Mouse (Mus musculus) intestine, embryonic 16.5 days (tissue): ENCODE results near the gene Anxa1. TPM values are rescaled to one million over a fixed set of nuclear protein-coding genes. Genes with fewer than 3 reads are reported as not detected.

Source experiments
- ATAC-seq: fragments of 200-750 bp; cut with Nextera tagmentation; 2 replicates; pipeline ENCODE4 v1.8.0; 2017; ENCODE audit warnings: moderate TSS enrichment, moderate library complexity
- H3K27ac ChIP-seq: fragments of 300-500 bp; sonication (generic); 2 replicates; pipeline ENCODE4 v1.5.1; 2014; ENCODE audit warnings: mild to moderate bottlenecking, low read length
- H3K27me3 ChIP-seq: fragments of 300-500 bp; sonication (generic); replicated peaks from 2 replicates; pipeline ENCODE4 v1.6.1; 2014; ENCODE audit warnings: low read length, control low read depth, mixed read lengths; ENCODE audit not compliant: control insufficient read depth, insufficient read depth
- H3K36me3 ChIP-seq: fragments of 300-500 bp; sonication (generic); 2 replicates; pipeline ENCODE4 v1.6.1; 2014; ENCODE audit warnings: low read length, control low read depth; ENCODE audit not compliant: control insufficient read depth, insufficient read depth
- H3K4me1 ChIP-seq: fragments of 300-500 bp; sonication (generic); 2 replicates; pipeline ENCODE4 v1.6.1; 2014; ENCODE audit warnings: low read length, control low read depth, mixed read lengths; ENCODE audit not compliant: control insufficient read depth, insufficient read depth
- H3K4me2 ChIP-seq: fragments of 300-500 bp; sonication (generic); 2 replicates; pipeline ENCODE4 v1.6.1; 2014; ENCODE audit warnings: low read depth, low read length, control low read depth
- H3K4me3 ChIP-seq: fragments of 300-500 bp; sonication (generic); 2 replicates; pipeline ENCODE4 v1.5.1; 2014; ENCODE audit warnings: mild to moderate bottlenecking, low read length
- H3K9ac ChIP-seq: fragments of 300-500 bp; sonication (generic); 2 replicates; pipeline ENCODE4 v1.6.1; 2014; ENCODE audit warnings: low read depth, low read length
- H3K9me3 ChIP-seq: fragments of 300-500 bp; sonication (generic); 2 replicates; pipeline ENCODE4 v1.6.1; 2016; ENCODE audit warnings: low read length, control low read depth; ENCODE audit not compliant: control insufficient read depth
- WGBS: fragments of 180-500 bp; shearing (Covaris S2); extraction: QIAGEN DNeasy Blood & Tissue Kit; methylation state at CpG from one replicate; pipeline ENCODE4 v1.1.7; 2014; 5-methylcytosine and 5-hydroxymethylcytosine counted together
- polyA plus RNA-seq: library from polyadenylated mRNA; unstranded; fragments of >200 nt; fragmentation: Nextera tagmentation; extraction: Ambion mirVana; gene quantifications from 2 replicates; pipeline ENCODE4 v1.2.1, GENCODE M21; 2015

Anxa1 gene
- polyA plus RNA-seq, 1 experiment from 2014 or later: 59.5 TPM

DNA sequence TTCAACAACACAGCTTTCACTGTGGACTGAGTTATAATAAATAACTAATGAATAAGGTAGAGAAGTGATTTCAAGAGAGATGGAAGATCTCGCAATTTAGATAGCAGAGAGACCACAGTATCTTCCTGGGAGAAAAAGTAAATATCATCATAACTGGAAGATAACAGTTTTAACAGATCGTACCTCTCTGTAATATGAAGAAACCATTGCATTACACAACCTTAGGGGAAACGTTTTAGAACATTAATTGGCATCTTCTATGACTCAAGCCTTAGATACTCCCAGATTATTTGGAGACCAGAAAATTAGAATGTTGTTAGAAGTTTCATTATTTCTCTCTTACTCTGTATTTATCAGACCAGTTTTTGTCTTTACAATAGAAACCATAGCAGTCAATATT lies 13.0 kb upstream of the Anxa1 start:
- Histone ChIP-seq H3K36me3 (no peaks in the 10 kb centered on the region), H3K9me3 (no peaks in the 10 kb centered on the region), H3K4me3 (no peak overlapping the region), H3K27me3 (no peaks in the 10 kb centered on the region), H3K4me2 (no peak overlapping the region), H3K27ac (no peak overlapping the region), H3K9ac (no peak overlapping the region), H3K4me1 (0 out of 2 replicates have a peak, but pooled peaks cover 5% of the 10 kb centered on the region)
- WGBS: 73% methylated on average over 3 of the region's 3 CpGs
- no peak for ATAC-seq

DNA sequence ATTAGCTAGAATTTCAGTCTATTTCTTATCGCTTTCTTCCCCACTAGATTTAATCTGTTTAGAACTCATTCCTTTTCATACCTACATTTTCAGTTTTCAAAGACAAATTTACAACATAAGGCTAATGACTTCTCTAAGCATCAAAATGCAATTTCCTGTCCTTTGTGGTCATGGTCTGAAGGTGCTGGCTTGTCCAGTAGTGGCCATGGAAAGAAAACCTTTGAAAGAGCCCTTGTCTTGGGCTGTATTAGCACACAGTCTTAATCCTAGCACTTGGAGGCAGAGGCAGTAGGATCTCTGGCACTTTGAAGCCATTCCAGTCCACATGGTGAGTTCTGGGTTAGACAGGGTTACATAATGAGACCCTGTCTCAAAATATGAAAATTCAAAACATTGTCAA lies 12.5 kb upstream of the Anxa1 start:
- Histone ChIP-seq H3K27ac (no peak overlapping the region), H3K9ac (no peak overlapping the region), H3K4me1 (0 out of 2 replicates have a peak, but pooled peaks cover 5% of the 10 kb centered on the region), H3K9me3 (no peaks in the 10 kb centered on the region), H3K27me3 (no peaks in the 10 kb centered on the region), H3K36me3 (no peaks in the 10 kb centered on the region), H3K4me3 (no peak overlapping the region), H3K4me2 (no peak overlapping the region)
- WGBS: 96% methylated on average over 1 of the region's 1 CpGs
- no peak for ATAC-seq

DNA sequence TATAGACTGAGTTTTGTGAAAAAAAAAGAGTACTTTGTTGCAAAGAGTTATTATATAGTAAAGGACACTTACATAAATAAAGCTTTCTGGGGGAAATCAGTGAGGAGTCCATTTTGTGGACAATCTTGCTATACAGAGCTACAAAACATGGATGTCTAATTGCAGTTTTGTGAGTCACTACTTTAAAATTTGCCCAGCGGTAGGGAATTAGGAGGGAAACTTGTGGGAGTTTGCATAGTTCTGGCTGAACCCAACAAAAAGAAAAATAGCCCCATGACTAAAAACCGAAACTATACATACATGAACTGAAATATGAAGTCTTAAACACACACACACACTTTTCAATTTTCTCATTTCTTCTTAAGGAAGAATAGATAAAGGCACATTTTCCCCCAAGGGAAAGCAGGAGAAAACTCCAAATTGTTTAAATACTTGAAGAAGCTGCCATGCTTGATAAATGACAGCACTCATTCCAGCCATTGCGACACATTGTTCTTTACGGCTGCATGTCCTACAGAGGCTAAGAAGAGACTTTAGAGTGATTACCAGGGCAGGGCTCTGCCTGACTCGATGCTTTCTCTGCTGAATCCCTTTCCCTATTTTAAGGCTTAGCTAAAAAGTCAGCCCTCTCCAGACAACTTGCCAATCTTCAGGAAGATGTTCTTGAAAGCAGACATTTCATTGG lies 11.9 kb upstream of the Anxa1 start:
- Histone ChIP-seq H3K27me3 (no peaks in the 10 kb centered on the region), H3K9me3 (no peaks in the 10 kb centered on the region), H3K4me3 (no peak overlapping the region), H3K4me2 (no peak overlapping the region), H3K36me3 (no peaks in the 10 kb centered on the region), H3K4me1 (0 out of 2 replicates have a peak, but pooled peaks cover 5% of the 10 kb centered on the region), H3K27ac (no peak overlapping the region), H3K9ac (no peak overlapping the region)
- WGBS: 47% methylated on average over 5 of the region's 5 CpGs
- no peak for ATAC-seq

DNA sequence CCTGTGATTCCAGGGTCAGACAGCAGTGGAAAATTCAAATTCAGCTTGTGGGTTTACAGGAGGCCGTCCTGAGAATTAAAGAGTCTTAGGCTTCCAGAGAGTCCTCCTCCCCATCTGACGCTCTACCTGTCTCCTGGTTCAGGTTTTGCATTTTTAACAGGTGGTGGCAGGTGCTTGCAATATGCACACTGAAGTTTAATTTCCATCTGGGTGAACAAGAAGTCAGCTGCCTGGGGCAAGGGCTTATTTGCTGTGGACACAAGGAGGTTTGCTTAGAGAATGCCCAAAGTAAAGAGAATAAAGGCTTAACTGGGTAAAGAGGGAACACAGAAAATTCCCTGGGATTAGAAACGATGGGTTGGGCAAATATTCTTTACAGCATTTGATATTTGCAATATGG lies 11.2 kb upstream of the Anxa1 start:
- no peak for ATAC-seq
- H3K27ac ChIP-seq: no peak overlapping the region
- WGBS: 71% methylated on average over 3 of the region's 3 CpGs

DNA sequence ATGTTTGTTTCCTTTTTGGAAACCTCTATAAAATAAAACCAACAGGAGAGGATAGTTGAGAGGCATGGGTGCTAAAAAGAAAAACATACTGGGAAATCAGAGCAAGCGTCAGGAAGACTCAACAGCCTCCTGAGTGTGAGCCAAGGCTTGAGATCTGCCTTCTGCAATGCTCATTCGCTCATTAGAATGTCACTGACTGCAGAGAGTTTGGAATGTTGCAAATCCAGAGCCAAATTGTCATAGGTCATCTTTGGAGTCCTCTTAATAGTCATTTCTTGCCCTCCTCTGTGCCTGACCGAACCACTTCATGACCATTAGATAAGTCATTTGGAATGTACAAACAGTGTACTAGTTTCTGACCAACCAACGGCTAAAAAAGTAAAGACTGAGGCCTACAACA lies 8.4 kb upstream of the Anxa1 start:
- H3K27ac ChIP-seq: no peak overlapping the region
- no peak overlapping the region for H3K4me2 ChIP-seq
- no peak overlapping the region for H3K9ac ChIP-seq
- H3K4me3 ChIP-seq: no peak overlapping the region
- no peaks in the 10 kb centered on the region for H3K27me3 ChIP-seq
- H3K4me1 ChIP-seq: 0 out of 2 replicates have a peak, but pooled peaks cover 5% of the 10 kb centered on the region
- ATAC-seq: no peak
- no peaks in the 10 kb centered on the region for H3K9me3 ChIP-seq
- 73% methylated on average over 4 of the region's 4 CpGs for WGBS
- no peaks in the 10 kb centered on the region for H3K36me3 ChIP-seq

More for the DNA sequence above, 11.2 kb upstream of the Anxa1 start:
- no peak overlapping the region for H3K4me3 ChIP-seq
- H3K36me3 ChIP-seq: no peaks in the 10 kb centered on the region
- H3K9ac ChIP-seq: no peak overlapping the region
- no peak overlapping the region for H3K4me2 ChIP-seq
- no peaks in the 10 kb centered on the region for H3K9me3 ChIP-seq
- no peaks in the 10 kb centered on the region for H3K27me3 ChIP-seq
- 0 out of 2 replicates have a peak, but pooled peaks cover 5% of the 10 kb centered on the region for H3K4me1 ChIP-seq

DNA sequence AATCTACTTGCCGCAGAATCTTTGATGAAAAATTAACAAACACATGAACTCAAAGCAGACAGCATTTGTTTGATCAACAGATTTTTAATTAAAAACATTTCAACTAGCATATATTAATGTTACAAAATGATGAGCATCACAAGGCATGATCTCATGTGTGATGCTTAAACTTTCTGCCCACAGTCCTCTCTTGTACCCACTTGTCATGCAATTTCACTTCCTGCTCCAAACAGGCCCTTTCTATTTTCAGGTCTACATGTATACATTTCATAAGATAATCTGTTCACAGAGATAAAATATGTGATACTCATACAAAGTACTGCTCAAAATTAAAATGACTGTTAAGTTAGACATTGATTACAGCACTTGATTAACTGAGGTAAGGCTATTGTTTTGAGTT lies 6.3 kb upstream of the Anxa1 start:
- Histone ChIP-seq H3K27ac (no peak overlapping the region), H3K27me3 (no peaks in the 10 kb centered on the region), H3K4me3 (no peak overlapping the region), H3K9ac (no peak overlapping the region), H3K4me1 (no peaks in the 10 kb centered on the region), H3K36me3 (no peaks in the 10 kb centered on the region), H3K4me2 (no peak overlapping the region), H3K9me3 (no peaks in the 10 kb centered on the region)
- WGBS: 98% methylated on average over 1 of the region's 1 CpGs
- no peak for ATAC-seq

DNA sequence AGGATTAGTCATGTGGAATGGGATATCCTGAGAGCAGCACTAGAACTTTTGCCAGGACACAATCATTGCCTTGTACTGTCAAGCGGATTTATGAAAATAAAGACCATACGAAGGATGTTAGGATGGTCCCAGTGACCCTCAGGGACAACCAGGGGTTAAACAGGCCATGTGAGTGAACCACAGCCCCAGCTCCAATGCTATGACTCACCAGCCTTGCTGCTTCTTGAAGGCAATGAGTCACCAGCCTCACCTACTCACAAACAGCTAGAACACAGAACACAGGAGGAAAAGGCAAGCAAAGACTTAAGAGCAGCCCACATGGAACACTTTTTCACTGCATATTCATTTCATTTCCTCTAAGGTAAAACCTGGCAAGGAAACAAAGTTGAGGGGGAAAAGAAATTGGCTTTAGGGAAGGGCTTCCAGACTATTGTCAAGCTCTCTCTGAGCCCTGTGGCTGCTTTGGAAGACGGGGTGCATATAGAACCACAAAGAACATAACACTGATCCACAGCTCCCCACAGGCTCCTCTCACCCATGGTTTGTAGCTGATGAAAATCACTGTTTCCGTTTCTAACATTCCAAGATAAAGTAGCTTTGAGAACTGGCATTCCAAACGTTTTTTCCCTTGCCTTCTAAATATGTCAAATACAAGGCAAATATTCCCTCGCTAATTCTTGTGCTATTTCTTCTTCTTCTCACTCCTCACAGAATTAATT lies 3.0 kb upstream of the Anxa1 start:
- no peaks in the 10 kb centered on the region for H3K9me3 ChIP-seq
- no peaks in the 10 kb centered on the region for H3K36me3 ChIP-seq
- no peak overlapping the region for H3K4me3 ChIP-seq
- peak; percentile 55; the same call in 1 of the 2 replicates for ATAC-seq
- no peaks in the 10 kb centered on the region for H3K27me3 ChIP-seq
- H3K4me2 ChIP-seq: no peak overlapping the region
- 67% methylated on average over 6 of the region's 6 CpGs for WGBS
- 0 out of 2 replicates have a peak, but pooled peaks cover 2% of the 10 kb centered on the region for H3K4me1 ChIP-seq
- H3K9ac ChIP-seq: no peak overlapping the region
- no peak overlapping the region for H3K27ac ChIP-seq

DNA sequence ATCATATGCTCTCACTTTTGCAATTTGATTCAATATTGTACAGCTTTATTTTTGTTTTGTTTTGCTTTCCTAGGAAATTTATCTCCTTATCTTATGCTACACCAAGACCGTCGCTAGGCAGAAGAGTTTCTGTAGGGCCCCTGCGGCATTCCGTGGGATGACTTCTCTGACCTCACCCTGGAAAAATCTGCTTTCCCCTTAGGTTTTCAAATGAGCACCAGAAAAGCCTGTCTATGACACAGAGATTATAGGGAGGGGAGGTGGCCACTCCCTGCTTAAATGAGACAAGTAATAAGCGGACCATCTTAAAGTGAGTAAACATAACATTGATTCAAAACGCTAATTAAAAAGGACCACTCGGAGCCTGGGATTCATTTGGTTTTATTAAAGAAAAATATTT lies 1.0 kb downstream of the Anxa1 start:
- H3K4me3 ChIP-seq: peak overlapping the region; percentile 32
- peak; percentile 38; the same call in 1 of the 2 replicates for ATAC-seq
- H3K4me2 ChIP-seq: peak overlapping the region; percentile 33
- H3K9me3 ChIP-seq: no peaks in the 10 kb centered on the region
- H3K4me1 ChIP-seq: 0 out of 2 replicates have a peak, but pooled peaks cover 2% of the 10 kb centered on the region
- peak overlapping the region; percentile 53 for H3K27ac ChIP-seq
- H3K27me3 ChIP-seq: no peaks in the 10 kb centered on the region
- H3K9ac ChIP-seq: no peak overlapping the region
- 39% methylated on average over 7 of the region's 7 CpGs for WGBS
- H3K36me3 ChIP-seq: no peaks in the 10 kb centered on the region

DNA sequence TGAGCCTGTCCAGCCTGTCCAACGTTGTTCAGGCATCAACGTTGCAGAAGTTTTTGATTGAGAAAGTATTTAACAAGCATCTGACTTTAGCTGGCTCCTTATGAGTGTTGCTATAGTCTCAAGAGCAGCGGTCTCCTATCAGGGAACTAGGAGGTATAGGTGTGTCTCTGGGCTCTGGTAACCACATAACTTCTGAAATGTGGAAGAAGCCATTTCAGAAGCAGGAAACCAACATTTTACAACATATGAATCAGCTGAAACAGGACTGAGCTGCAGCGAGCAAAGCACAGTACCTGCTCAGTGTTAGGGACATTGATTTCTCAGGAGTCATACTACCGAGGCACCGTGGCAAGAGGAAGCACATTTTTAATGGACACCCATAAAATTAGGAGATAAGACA lies 1.5 kb downstream of the Anxa1 start:
- Histone ChIP-seq H3K4me2 (peak overlapping the region; percentile 33; the same call in 1 of the 2 replicates), H3K9me3 (no peaks in the 10 kb centered on the region), H3K4me1 (0 out of 2 replicates have a peak, but pooled peaks cover 2% of the 10 kb centered on the region), H3K4me3 (peak overlapping the region; percentile 32), H3K27me3 (no peaks in the 10 kb centered on the region), H3K36me3 (no peaks in the 10 kb centered on the region), H3K9ac (no peak overlapping the region), H3K27ac (no peak overlapping the region)
- 68% methylated on average over 6 of the region's 6 CpGs for WGBS
- 0 out of 2 replicates have a peak, but pooled peaks have one; percentile 46 for ATAC-seq
